Mouse (Mus musculus): Measurements from ENCODE around the gene Adamts15.

The Adamts15 gene

DNA sequence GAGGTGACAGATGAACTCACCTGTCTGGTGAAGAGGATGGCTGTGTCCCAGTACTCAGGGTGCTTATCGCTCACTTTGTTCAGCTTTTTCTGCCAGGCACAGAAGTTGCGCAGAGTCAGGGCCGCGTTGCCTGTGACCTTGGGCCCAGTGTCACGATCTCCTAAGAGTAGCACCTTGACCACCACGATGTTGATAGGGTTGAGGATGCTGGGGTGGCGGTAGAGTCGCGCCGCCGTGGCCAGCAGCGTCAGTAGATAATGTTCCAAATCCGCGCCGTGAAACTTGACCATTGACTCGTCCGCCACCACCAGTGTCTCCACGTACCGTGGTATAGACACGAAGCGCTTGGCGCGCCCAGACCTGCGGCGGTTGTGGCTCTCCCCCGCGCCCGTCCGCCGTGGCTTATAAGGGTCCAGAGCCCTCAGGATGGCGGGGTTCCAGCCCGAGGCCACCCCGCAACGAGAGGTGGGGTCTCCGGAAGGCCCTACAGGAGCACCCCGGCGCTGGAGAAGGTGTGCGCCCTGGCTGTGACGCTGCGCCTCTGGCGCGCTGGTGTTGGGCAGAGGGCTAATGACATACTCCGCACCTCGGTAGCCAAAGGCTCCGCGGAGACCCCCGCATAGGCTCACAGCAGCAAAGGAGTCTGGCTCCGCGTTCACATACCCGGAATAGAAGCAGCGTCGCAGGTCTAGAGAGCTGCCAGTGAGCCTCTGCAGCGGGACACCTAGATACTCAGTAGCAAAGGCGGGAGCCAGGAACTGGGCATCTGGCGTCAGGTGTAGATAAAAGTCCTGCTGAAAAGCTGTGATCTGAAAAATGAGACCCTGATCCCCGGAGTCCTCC, 770 bp downstream of the Adamts15 start:
- DNase-seq (ENCODE audit: extremely low read depth, low read depth): no peak

DNA sequence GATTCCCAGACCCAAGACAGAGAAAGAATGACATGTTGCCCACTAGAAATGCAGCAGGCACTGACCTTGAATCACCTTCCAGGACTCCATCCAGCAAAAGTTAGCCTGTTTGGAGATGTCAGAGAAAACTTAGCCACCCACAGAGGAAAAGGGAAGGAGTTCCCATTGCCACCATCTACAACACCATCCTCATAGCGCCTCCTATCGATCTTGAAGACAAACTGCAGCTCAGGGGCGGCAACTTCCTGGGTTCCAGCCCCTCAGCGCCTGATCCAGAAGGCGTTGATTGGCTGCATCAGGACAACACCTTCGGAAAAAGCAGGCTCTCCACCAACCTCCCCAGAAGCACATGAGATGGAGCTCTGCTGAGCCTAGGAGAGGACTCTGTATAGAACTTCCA, 1.5 kb downstream of the Adamts15 start:
- no peak for DNase-seq (ENCODE audit: extremely low read depth, low read depth)

GRCm38 (mm10) chr9:30919686-30920085, 2.6 kb downstream of the Adamts15 start:
- DNase-seq (ENCODE audit: extremely low read depth, low read depth): no peak

DNA sequence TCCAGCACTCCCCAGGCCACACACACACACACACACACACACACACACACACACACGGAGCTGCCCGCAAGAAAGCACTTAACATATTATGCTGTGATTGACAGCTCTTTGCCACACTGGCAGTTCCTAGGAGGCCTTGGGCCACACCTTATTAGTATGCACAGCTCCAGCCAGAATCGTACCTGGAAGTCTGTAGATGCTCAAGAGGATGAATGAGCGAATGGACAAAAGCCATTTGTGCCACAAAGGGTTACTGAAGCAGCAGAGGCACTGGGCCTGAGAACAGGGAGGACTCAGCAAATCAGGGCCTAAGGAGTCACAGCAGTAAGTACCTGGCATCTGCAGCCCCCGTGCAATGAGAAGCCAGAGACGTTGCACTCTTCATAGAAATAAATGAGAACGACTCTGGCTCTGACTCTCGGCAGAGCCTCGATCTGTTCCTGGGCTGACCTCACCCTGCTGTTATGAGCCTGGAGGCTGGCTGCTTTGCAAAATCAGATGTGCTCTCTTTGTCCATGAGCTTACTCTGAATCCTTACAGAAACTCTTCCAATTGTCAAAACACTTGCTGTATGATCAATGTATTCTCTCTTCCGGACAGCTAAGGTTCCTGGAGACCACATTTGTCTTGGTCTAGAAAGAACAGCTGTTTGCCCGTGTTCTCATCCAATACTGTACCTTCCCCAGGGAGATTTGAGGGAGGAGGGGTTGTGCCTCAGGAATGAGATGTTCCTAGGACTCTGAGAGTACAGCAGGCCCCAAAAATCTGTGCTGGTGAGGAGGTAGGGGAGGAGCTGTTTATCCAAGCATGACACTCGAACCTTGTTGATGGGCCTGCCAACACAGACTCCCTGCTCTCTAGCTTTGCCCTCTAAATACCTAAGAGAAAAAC, 3.5 kb downstream of the Adamts15 start:
- DNase-seq (ENCODE audit: extremely low read depth, low read depth): no peak

DNA sequence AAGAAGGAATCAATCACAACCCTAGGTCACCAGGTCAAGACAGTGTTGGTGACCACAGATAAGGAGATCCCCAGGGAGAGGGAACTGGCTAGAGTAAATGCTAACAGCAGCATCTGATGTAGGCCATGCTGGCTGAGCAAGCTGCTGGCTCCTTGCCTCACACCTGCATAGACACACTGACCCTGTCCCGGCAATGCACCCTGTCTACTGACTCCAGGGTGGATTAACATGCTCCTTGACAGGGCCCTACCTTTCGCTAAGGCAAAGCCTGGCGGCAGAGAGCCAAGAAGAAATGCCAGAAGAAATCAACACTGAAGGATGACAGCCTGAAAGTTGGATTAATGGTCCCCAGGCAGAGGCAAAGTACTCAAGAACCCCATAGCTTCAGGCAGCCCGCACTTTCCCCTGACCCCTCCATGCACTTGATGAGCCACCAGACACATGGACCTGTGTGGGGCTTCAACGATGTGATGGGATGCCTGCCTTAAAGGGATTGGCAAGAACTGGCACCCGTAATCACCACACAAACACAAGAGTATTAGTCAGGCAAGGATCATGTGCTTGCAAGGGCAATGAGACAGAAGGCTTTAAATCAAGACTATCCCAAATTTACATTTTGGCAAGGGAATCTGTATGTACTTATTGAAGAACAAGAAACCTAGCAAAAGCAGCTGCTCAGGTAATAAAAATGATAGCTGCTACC, 5.8 kb downstream of the Adamts15 start:
- no peak for DNase-seq (ENCODE audit: extremely low read depth, low read depth)

GRCm38 (mm10) chr9:30914241-30914640, 8.0 kb downstream of the Adamts15 start:
- no peak for DNase-seq (ENCODE audit: extremely low read depth, low read depth)

DNA sequence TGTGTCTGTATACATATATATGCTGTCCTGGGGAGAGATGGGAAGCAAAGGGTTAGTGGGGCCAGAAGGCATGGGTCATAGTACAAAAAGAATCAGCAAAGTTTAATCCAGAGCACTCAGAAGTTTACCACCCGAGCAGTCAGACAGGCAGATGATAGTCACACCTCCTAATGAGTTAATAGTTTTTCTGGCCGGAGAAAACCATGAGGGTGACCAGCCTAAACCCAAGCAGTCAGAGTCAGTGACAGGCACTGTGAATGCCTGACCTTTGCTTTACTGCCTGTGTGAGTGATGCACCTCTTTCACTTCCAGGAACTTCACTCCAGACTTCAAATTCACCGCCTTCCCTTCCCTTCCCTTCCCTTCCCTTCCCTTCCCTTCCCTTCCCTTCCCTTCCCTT, 8.8 kb downstream of the Adamts15 start:
- DNase-seq (ENCODE audit: extremely low read depth, low read depth): no peak

GRCm38 (mm10) chr9:30912161-30912560, 10.1 kb downstream of the Adamts15 start:
- no peak for DNase-seq (ENCODE audit: extremely low read depth, low read depth)

- no peak for DNase-seq (ENCODE audit: extremely low read depth, low read depth)
Measured at GRCm38 (mm10) chr9:30910491-30910890, 11.8 kb downstream of the Adamts15 start.

GRCm38 (mm10) chr9:30908973-30909372, 13.3 kb downstream of the Adamts15 start:
- no peak for DNase-seq (ENCODE audit: extremely low read depth, low read depth)

GRCm38 (mm10) chr9:30908296-30908690, 14.0 kb downstream of the Adamts15 start:
- DNase-seq (ENCODE audit: extremely low read depth, low read depth): no peak

GRCm38 (mm10) chr9:30907677-30908295, 14.5 kb downstream of the Adamts15 start:
- no peak for DNase-seq (ENCODE audit: extremely low read depth, low read depth)

DNA sequence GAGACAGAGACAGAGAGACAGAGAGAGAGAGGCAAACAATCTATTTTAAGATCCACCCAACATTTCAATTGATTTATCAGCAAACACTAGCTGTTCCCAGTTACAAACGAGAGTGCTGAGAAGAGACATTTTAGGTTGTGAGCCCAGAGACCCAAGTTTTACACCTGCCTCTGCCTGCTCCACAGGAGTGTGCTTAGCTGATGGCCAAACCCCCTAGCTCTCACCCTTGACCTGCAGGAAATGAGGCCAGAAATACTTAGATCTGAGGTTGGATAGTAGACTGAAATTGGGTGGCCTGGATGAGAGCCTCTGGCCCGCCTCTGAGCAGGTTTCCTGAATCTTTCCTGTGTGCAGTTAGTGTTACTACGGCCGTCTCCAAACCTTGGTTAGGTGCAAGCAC, 15.8 kb downstream of the Adamts15 start:
- DNase-seq (ENCODE audit: extremely low read depth, low read depth): no peak

GRCm38 (mm10) chr9:30905861-30906260, 16.4 kb downstream of the Adamts15 start:
- no peak for DNase-seq (ENCODE audit: extremely low read depth, low read depth)

GRCm38 (mm10) chr9:30903266-30903665, 19.0 kb downstream of the Adamts15 start:
- no peak for DNase-seq (ENCODE audit: extremely low read depth, low read depth)

DNA sequence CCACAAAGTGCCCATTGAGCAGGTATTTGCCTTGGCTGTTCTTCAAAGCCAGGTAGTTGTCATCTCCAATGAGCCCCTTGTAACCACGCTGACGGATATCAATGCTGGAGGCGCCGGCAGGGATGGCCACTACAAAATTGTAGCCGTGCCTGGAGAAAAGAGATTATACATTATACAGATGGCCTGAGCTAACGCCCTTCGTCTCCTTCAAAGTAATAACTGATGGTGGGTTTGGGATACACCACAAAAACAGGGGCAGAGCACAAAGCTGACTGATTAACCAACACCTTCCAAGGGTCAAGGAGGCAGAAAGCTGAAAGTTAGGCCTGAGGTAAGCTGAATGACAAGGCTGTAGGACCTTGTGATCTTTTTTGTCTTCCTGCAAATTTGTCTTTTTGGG, 19.6 kb downstream of the Adamts15 start:
- no peak for DNase-seq (ENCODE audit: extremely low read depth, low read depth)

GRCm38 (mm10) chr9:30902152-30902551, 20.1 kb downstream of the Adamts15 start:
- no peak for DNase-seq (ENCODE audit: extremely low read depth, low read depth)

- DNase-seq (ENCODE audit: extremely low read depth, low read depth): no peak
Measured at GRCm38 (mm10) chr9:30897169-30897568, 25.1 kb downstream of the Adamts15 start.

DNA sequence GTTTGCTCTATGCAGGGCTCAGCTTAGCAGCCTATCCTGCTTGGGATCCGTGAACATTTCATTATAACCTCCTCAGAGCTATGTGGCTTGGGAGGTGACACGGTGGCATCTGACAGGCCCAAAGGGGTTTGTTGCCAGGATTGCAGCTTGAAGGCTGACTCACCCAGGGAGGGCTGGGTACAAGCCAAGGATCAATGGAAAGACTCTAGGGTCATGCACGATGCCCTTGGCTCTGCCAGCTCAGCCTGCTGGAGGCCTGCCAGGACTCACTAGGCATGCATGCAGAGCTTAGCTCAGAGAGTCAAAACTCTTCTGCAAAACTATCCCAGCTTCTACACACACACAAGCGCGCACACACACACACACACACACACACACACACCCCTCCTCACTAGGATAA, 25.5 kb downstream of the Adamts15 start:
- no peak for DNase-seq (ENCODE audit: extremely low read depth, low read depth)

DNA sequence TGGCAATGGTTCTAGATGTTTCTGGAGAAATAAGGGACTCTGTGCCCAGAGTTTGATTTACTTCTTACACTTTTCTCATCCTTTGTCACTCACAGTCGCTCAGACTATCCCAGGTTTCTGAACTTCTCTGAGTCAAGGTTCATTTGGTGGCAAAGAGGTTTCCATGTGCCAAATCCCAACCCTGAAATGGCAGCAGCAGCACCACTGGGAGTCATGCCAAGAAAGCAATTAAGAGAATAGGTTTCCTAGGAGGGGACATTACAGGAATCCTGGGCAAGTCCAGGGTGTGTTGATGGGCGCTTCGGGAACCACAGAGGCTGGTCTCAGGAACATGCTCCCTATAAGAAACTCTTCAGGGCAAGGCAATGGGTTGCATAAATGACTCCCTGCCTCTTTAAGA, 26.6 kb downstream of the Adamts15 start:
- no peak for DNase-seq (ENCODE audit: extremely low read depth, low read depth)

- DNase-seq (ENCODE audit: extremely low read depth, low read depth): no peak
Measured at GRCm38 (mm10) chr9:30886276-30886675, 36.0 kb downstream of the Adamts15 start.

Data from MEL-GATA-1-ER (cell line).